Mouse (Mus musculus) embryonic facial prominence, embryonic 13.5 days (tissue): Measurements from ENCODE around the gene March4. TPM values are rescaled to one million over a fixed set of nuclear protein-coding genes. Genes with fewer than 3 reads are reported as not detected.

Experiments
- ATAC-seq: fragments of 200-750 bp; cut with Nextera tagmentation; 2 replicates; pipeline ENCODE4 v1.8.0; 2017; ENCODE audit warnings: low read depth; ENCODE audit not compliant: insufficient number of reproducible peaks, insufficient read depth, low FRiP score, low TSS enrichment
- H3K27ac ChIP-seq: fragments of 300-500 bp; sonication (generic); 2 replicates; pipeline ENCODE4 v1.5.1; 2015; ENCODE audit warnings: moderate library complexity, mild to moderate bottlenecking, inconsistent platforms
- H3K27me3 ChIP-seq: fragments of 300-500 bp; sonication (generic); 2 replicates; pipeline ENCODE4 v1.6.1; 2015; ENCODE audit warnings: mild to moderate bottlenecking, inconsistent platforms
- H3K36me3 ChIP-seq: fragments of 300-500 bp; sonication (generic); 2 replicates; pipeline ENCODE4 v1.6.1; 2015; ENCODE audit warnings: mild to moderate bottlenecking, inconsistent platforms
- H3K4me1 ChIP-seq: fragments of 300-500 bp; sonication (generic); 2 replicates; pipeline ENCODE4 v1.6.1; 2015; ENCODE audit warnings: inconsistent platforms
- H3K4me2 ChIP-seq: fragments of 300-500 bp; sonication (generic); 2 replicates; pipeline ENCODE4 v1.6.1; 2015; ENCODE audit warnings: moderate library complexity, mild to moderate bottlenecking, inconsistent platforms
- H3K4me3 ChIP-seq: fragments of 300-500 bp; sonication (generic); 2 replicates; pipeline ENCODE4 v1.5.1; 2015; ENCODE audit warnings: mild to moderate bottlenecking, inconsistent platforms
- H3K9ac ChIP-seq: fragments of 300-500 bp; sonication (generic); 2 replicates; pipeline ENCODE4 v1.6.1; 2015; ENCODE audit warnings: mild to moderate bottlenecking, inconsistent platforms
- H3K9me3 ChIP-seq: fragments of 300-500 bp; sonication (generic); 2 replicates; pipeline ENCODE4 v1.6.1; 2016; ENCODE audit warnings: inconsistent platforms
- WGBS: fragments of 180-500 bp; shearing (Covaris S2); methylation state at CpG from one replicate; pipeline ENCODE4 v1.1.7; 2015; ENCODE audit warnings: mixed read lengths; 5-methylcytosine and 5-hydroxymethylcytosine counted together
- polyA plus RNA-seq: library from polyadenylated mRNA; unstranded; fragments of >200 nt; fragmentation: Nextera tagmentation; extraction: Ambion mirVana; gene quantifications from 2 replicates; pipeline ENCODE4 v1.2.1, GENCODE M21; 2015

The March4 gene
- 0.17 and 0.18 TPM in 2 replicates for polyA plus RNA-seq

DNA sequence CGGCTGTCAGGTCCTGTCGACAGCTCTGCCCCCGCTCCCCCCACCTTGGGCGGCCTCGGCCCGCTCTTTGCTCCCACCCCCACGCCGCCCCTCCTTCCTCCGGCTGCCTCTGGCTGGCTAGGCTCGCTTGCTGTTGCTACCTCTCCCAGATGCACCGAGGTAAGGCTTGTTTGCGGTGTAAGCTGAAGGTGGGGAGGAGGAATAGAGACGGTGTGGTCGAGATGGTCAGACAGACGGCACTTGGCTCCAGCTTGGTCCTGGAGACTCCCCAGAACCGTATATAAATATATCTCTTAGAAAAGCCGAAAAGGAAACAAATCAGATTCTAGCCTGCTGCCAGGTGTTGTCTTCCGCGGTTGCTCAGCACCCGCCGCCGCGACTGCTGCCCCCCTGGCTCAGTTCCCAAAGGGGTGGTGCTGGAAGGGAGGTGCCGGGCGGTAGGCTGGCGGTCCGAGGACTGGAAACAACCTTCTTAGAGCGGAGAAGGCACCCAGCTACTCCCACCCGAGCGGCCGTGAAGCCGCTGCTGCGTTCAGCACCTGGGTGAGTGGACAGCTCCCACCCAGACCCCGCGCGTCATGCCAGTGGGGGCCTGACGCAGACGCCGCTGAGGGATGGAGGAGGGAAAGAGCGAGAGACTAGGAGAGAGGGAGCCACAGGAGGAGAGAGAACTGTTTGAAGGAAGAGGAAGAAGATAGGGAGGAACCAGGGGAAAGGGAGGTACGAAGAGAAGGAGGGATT is at the start of gene March4:
Gene March4 (minus strand): TSS at position 320 of the 741 bp plus-strand sequence.
- H3K27ac ChIP-seq: no peak within 1 kb of the TSS
- peaks cover 52% of the 10 kb centered on the region for H3K27me3 ChIP-seq
- H3K9me3 ChIP-seq: no peaks in the 10 kb centered on the region
- H3K4me2 ChIP-seq: peak within 1 kb of the TSS; percentile 72
- H3K9ac ChIP-seq: no peak within 1 kb of the TSS
- peak within 1 kb of the TSS; percentile 39 for H3K4me3 ChIP-seq
- ATAC-seq: peak; percentile 82
- H3K4me1 ChIP-seq: peaks cover 16% of the 10 kb centered on the region
- WGBS: under 1% methylated on average over 41 of the region's 41 CpGs
- H3K36me3 ChIP-seq: no peaks in the 10 kb centered on the region

DNA sequence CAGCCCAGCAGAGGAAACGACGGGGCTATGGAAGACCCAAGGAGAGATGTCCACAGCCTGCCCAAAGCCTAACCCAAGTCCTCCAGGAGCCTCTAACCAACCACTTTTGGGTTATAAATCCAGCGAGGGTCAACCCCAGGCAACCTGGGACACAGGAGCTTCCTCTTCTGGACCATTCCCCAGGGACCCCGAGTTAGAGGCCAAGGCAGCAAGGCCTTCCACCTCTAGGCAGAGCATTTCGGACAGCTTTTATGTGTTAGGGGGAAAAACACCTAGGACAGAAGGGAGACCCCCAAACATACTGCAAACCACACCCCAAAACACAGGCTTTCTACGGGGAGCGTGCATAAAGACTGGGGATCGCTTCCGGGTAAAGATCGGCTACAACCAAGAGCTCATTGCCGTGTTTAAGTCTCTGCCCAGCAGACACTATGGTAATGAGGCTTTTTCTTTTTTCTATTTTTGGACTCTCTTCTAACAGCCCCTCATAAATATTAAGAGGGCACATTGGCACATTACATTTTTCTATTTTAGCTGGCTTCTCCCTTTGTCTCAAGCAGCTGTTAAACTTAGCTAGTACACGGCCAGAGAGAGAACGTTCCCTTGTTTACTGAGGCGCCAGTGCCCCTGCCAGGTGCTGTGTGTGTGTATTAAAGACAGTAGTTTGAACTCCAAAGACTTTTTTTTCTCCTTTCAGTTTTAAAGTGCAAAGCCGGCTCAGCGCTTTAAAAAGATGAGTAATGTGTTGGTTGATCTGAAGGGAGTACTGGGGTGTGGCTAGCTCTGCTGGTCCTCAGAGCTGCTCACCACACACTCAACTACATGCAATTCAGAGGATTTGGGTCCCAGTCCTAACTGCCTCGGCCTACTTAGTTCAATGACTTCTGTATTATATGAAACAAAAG is 49.5 kb upstream of the March4 start:
- Histone ChIP-seq H3K27ac (no peak overlapping the region), H3K4me1 (peaks cover 16% of the 10 kb centered on the region), H3K4me3 (no peak overlapping the region), H3K9ac (no peak overlapping the region), H3K36me3 (peaks cover 44% of the 10 kb centered on the region), H3K9me3 (no peaks in the 10 kb centered on the region), H3K4me2 (no peak overlapping the region), H3K27me3 (no peaks in the 10 kb centered on the region)
- no peak for ATAC-seq
- 94% methylated on average over 17 of the region's 17 CpGs for WGBS

DNA sequence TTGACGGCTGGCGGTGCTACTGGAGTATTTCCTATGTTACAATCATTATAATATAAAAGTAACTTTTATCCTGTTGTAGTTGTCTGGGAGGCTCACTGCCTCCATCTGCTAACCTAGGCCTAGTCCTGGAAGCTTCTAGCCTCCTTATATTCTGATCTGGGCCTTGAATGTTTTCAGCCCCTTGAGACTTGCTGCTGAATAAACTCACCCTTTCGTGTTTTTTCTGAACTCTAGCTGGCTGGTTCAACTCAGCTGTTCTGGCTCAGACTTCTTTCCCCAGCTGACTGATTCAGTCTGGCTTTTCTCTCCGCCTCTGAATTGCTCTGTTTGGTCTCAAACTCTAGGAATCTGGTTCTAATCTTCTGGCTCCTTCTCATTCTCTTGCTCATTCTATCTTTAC is 47.2 kb upstream of the March4 start:
- Histone ChIP-seq H3K36me3 (peaks cover 32% of the 10 kb centered on the region), H3K27me3 (no peaks in the 10 kb centered on the region), H3K4me1 (peaks cover 16% of the 10 kb centered on the region), H3K4me2 (peak overlapping the region; percentile 75), H3K9ac (peak overlapping the region; percentile 79), H3K27ac (peak overlapping the region; percentile 91; the same call in 1 of the 2 replicates), H3K4me3 (peak overlapping the region; percentile 72), H3K9me3 (no peaks in the 10 kb centered on the region)
- 54% methylated on average over 4 of the region's 4 CpGs for WGBS
- ATAC-seq: no peak

DNA sequence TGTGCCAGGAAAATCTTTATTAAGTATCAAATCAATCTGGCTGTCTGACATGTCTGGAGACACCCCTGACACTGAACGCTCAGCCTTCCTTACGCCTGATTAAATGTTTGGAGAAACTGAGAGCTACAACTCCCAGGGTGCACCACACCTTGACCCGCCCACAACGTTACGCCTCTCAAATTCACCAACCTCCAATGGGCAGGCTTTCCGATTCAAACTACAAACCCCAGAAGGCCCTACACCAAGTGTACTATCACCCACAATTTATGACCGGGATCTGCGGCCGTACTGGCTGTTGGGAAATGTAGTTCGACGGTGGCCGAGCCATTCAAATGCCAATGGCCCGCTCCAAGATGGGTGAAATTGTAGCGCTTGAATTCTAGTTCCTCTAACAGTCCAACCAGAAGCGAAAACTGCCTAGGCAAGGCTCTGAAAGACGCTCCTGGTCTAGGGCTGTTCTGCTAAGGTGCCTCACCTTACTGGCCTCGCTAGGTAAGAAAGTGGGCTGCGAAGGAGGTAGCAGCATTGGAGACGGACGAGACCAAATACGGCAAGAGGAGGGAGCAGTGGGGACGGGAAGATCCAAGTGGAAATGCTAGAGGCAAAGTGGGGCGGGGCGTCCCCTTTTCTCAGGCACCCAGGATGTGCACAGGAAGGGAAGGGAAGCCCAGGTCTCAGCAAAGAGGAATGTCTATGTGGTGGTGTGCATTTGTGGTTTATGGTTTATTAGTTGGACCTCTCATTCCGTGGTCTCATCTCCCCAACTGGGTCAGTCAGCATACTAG is 46.4 kb upstream of the March4 start, which contains the start of gene Smarcal1:
Gene Smarcal1 (plus strand): TSS at position 305 of the 785 bp plus-strand sequence.
- Histone ChIP-seq H3K27me3 (peaks cover 6% of the 10 kb centered on the region), H3K36me3 (peaks cover 26% of the 10 kb centered on the region), H3K4me3 (peak within 1 kb of the TSS; percentile 72), H3K9ac (peak within 1 kb of the TSS; percentile 79), H3K27ac (peak within 1 kb of the TSS; percentile 91), H3K4me1 (peaks cover 20% of the 10 kb centered on the region), H3K4me2 (peak within 1 kb of the TSS; percentile 75), H3K9me3 (no peaks in the 10 kb centered on the region)
- under 1% methylated on average over 25 of the region's 25 CpGs for WGBS
- peak; percentile 99 for ATAC-seq

DNA sequence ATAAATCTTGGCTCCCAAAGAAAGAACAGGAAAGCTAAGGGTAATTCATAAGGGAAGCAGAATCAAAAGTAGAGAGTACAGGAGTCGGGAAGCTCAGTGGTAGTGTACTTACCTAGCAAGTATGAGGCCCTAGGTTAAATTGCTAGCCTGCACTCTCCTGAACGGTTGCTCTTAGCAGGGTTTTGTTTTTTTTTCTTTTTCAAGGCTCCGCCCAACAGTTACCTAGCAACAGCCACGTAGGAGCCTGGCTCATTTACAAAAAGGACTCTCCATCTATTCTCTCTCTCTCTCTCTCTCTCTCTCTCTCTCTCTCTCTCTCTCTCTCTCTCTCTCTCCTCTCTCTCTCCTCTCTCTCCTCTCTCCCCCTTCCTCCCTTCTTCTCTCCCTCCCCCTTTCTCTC is 42.1 kb upstream of the March4 start:
- Histone ChIP-seq H3K9me3 (no peaks in the 10 kb centered on the region), H3K9ac (no peak overlapping the region), H3K4me1 (peaks cover 15% of the 10 kb centered on the region), H3K4me3 (no peak overlapping the region), H3K4me2 (no peak overlapping the region), H3K27ac (no peak overlapping the region), H3K27me3 (peaks cover 30% of the 10 kb centered on the region), H3K36me3 (no peaks in the 10 kb centered on the region)
- no peak for ATAC-seq
- WGBS: 34% methylated on average over 4 of the region's 4 CpGs

DNA sequence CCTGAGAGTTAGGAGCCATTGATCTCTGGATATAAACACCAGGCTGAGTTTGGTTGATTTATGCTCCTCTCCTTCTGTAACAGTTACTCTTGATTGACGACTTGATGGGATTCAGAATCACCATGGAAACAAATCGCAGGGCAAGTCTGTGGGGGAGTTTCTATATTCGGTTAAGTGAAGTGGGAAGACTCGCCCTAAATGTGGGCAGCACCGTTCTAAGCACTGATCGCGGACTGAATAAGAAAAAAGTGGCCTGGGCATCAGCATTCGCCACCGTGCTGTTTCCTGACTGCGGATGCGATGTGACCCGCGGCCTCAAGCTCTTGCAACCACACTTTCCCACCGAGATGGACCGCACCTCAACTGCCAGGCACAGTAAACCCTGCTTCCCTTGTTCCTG is 41.6 kb upstream of the March4 start:
- Histone ChIP-seq H3K9me3 (no peaks in the 10 kb centered on the region), H3K36me3 (no peaks in the 10 kb centered on the region), H3K4me1 (peaks cover 12% of the 10 kb centered on the region), H3K4me3 (no peak overlapping the region), H3K4me2 (no peak overlapping the region), H3K27ac (no peak overlapping the region), H3K27me3 (peaks cover 30% of the 10 kb centered on the region), H3K9ac (no peak overlapping the region)
- WGBS: 47% methylated on average over 15 of the region's 15 CpGs
- no peak for ATAC-seq

DNA sequence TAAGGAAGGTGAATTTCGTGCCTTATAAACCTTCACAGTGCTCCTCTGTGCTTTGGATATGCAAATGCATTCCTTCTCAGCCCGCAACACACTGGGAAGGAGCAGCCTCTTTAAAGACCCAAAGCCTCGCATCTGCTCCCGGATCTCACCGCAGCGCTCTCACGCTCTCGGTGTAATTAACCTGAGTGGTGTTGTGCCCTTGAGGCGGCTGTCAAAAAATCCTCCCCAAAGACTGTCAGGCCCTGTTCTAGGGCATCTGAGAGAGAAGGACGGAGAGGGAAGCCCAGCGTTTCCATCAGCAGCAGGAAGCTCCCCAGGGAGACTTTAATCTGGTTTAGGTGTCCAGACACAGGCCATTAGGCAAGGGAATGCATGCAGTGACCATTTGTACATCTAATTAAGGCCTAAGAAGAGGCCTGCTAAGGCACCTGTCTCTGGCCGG is 40.8 kb upstream of the March4 start:
- H3K9ac ChIP-seq: peak overlapping the region; percentile 57; the same call in 1 of the 2 replicates
- 3% methylated on average over 12 of the region's 12 CpGs for WGBS
- H3K4me1 ChIP-seq: peaks cover 12% of the 10 kb centered on the region
- H3K27ac ChIP-seq: no peak overlapping the region
- H3K9me3 ChIP-seq: no peaks in the 10 kb centered on the region
- H3K36me3 ChIP-seq: no peaks in the 10 kb centered on the region
- peak overlapping the region; percentile 50 for H3K4me2 ChIP-seq
- peaks cover 30% of the 10 kb centered on the region for H3K27me3 ChIP-seq
- H3K4me3 ChIP-seq: peak overlapping the region; percentile 9; the same call in 1 of the 2 replicates
- ATAC-seq: no peak

DNA sequence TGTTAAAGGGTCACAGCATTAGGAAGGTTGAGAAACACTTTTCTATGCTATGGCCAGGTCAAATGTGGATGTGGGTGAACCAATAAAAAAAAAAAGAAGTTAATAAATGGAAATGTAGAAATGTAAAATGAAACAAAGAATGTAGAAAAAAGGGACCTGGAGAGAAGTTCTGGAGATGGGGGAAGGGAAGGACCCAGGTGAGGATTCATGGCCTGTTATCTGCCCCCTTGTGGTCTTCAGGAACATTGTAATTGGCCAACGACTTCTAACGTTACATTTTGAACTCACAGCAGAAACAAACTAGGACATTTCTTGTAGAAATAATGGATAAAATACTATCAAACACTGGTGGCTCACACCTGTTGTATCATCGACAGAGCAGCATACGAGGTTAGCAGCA is 38.4 kb upstream of the March4 start:
- Histone ChIP-seq H3K27ac (no peak overlapping the region), H3K4me3 (no peak overlapping the region), H3K4me2 (no peak overlapping the region), H3K27me3 (peaks cover 30% of the 10 kb centered on the region), H3K4me1 (peaks cover 12% of the 10 kb centered on the region), H3K9ac (no peak overlapping the region), H3K9me3 (no peaks in the 10 kb centered on the region), H3K36me3 (no peaks in the 10 kb centered on the region)
- no peak for ATAC-seq
- 54% methylated on average over 4 of the region's 4 CpGs for whole genome bisulfite sequencing

DNA sequence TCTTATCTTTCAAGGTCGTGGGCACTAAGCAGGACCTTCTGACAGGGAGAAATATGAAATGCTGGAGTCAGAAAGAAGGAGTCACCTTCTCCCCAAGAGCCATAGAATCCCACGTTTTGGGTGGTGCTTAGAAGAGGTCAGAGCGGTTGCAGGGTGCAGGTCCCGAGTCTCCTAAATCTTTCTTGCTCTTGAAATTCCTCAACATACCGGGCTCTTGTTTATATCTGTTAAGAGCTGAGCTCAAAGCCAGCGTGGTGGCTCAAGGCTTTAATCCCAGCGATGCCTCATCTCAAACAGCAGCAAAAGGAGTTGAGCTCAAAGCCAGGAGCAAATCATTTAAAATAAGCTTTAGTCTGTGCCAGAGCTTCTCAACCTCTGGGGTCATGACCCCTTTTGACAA is 37.9 kb upstream of the March4 start:
- Histone ChIP-seq H3K4me2 (no peak overlapping the region), H3K27ac (no peak overlapping the region), H3K9me3 (no peaks in the 10 kb centered on the region), H3K36me3 (no peaks in the 10 kb centered on the region), H3K27me3 (peaks cover 30% of the 10 kb centered on the region), H3K9ac (no peak overlapping the region), H3K4me3 (no peak overlapping the region), H3K4me1 (peaks cover 12% of the 10 kb centered on the region)
- WGBS: 55% methylated on average over 7 of the region's 7 CpGs
- ATAC-seq: no peak

DNA sequence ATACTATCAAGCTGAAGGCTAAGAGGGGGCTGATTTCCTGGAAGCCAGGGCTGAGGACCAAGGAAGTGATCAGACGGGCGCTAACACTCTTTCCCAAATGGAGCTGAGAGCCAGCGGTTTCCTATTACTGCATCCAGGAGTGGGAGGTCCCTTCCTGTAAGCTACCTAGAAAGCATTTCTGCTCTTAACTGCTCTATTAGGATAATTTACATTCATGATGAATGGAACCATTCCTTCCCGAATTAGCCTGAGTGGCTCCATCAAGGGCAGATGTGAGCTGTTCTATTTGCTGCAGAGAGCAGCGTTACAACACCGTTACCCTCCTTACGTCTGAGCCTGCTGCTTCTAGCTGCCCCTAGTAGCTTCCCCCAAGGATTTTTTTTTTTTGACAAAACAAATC is 37.3 kb upstream of the March4 start:
- ATAC-seq: no peak
- no peak overlapping the region for H3K4me2 ChIP-seq
- H3K4me3 ChIP-seq: no peak overlapping the region
- peaks cover 30% of the 10 kb centered on the region for H3K27me3 ChIP-seq
- H3K36me3 ChIP-seq: no peaks in the 10 kb centered on the region
- H3K9me3 ChIP-seq: no peaks in the 10 kb centered on the region
- no peak overlapping the region for H3K9ac ChIP-seq
- H3K27ac ChIP-seq: no peak overlapping the region
- 46% methylated on average over 7 of the region's 7 CpGs for WGBS
- peaks cover 12% of the 10 kb centered on the region for H3K4me1 ChIP-seq

DNA sequence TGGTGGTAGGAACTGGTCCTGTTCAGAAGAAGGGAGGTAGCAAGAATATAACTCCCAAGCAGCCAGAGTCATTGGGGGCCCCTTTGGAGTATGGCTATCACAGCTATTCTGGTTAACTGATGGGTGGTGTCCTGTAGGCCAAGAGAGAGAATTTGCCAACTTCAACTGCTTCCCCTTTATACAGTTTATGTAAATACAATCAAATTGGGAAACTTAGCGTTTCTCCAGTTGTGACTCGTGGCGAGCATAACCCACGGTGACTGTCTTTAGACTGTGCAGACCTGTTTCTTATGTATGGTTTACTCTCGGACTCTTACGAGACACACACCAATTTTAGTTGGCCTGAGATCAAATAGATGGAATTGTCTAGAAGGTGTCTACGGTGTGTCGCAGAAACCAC is 32.0 kb upstream of the March4 start:
- Histone ChIP-seq H3K36me3 (no peaks in the 10 kb centered on the region), H3K9ac (no peak overlapping the region), H3K4me3 (no peak overlapping the region), H3K4me2 (no peak overlapping the region), H3K9me3 (no peaks in the 10 kb centered on the region), H3K27me3 (no peaks in the 10 kb centered on the region), H3K27ac (no peak overlapping the region), H3K4me1 (no peaks in the 10 kb centered on the region)
- no peak for ATAC-seq
- 91% methylated on average over 8 of the region's 8 CpGs for WGBS
